Mouse (Mus musculus) telencephalon, adult 2 months (tissue): Measurements from ENCODE around the gene Tnfaip2.

Source experiments
- DNase-seq: peaks from one replicate; pipeline ENCODE4 v3.0.0-alpha.2; 2011; ENCODE audit warnings: low read depth, low spot score

The Tnfaip2 gene

DNA sequence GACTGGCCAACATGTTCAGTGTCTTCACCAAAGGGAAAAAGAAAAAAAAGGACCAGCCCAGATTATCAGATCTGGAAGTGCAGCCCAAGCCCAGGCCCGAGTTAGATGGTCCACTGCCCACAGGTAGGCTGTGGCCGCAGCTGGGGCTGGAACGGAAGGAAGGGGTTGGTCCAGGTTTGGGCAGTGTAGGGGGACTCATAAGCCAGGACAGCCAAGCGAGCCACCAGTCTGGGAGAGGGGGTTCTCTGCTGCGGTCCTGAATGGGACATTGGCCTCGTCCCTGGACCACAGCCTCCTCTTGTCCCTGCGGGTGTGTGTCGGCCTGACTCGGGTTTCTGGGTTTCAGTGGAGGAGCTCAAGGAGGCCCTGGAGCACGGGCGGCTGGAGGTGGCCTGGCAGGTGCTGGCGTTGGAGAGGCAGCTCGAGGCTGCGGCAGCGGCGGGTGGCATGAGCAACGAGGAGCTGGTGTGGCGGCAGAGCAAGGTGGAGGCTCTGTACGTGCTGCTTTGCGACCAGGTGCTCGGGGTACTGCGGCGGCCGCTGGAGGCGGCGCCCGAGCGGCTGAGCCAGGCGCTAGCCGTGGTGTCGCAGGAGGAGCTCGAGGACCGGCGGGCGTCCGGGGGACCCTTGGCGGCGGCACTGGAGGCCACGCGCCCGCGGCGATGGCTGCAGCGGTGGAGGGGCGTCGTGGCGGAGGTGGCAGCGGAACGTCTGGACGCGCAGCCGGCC lies 3.1 kb downstream of the Tnfaip2 start:
- DNase-seq: no peak

DNA sequence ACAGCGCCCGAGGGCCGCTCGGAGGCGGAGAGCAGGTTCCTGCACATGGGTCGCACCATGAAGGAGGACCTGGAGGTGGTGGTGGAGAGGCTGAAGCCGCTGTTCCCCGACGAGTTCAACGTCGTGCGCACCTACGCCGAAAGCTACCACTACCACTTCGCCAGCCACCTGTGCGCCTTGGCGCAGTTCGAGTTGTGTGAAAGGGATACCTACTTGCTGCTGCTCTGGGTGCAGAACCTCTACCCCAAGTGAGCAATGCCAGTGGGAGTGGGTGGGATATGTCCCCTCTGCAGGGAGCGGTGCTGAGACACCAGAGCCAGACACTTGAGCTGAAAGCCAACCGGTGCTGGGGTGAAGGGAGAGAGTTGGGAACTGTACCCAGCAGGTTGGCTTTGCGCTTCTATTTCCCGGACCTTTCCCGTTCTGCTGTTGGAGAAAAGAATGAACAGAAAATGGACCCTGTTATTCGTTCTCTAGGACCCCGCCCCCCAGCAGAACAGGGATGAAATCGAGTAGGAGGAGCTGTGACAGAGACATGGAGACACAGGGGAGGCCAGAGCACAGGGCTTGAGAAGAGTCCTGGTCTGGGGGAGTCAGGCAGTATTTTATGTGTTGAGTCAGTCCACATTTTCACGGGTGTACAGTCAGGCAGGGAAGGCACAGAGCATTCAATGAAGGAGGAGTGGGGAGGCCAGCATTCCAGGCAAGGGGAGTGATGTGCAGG lies 3.8 kb downstream of the Tnfaip2 start:
- DNase-seq: no peak

DNA sequence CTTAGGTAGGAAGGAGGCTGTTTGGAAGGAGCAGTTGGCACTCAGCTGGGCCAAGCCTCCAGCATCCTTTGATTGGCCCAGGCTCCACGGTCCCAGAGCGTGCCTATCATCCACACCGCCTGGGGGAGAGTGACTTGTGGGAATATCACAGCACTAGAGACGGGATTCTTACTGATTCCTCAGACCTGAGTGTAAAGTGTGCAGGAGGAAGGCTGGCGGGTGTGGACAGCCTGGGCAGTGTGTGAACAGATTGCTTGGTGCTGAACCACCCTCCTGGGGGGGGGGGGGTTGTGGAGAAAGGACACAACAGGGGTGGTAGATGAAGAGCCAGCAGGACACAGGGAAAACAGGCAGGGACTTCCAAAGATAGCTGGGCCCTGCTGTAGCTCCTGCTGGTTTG lies 4.5 kb downstream of the Tnfaip2 start:
- no peak for DNase-seq

DNA sequence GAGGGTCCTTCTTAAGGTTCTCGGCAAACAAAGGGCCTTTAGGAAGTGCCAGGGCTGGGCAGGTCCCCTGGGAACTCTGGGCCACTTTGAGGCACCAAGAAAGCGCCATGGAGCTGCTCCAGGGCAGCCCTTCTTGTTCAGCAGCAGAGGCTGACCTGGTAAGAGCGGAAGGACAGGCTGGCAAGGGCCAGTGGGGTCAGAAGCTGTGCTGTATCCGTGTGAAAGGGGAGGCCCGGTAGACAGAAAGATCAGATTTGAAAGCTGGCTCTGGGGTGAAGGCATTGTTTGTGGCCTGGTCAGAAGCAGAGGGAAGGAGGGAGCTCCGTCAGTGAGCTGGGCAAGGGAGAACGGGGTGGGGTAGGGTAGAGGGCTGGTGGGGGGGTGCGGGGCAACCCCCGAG lies 5.1 kb downstream of the Tnfaip2 start:
- DNase-seq: no peak

DNA sequence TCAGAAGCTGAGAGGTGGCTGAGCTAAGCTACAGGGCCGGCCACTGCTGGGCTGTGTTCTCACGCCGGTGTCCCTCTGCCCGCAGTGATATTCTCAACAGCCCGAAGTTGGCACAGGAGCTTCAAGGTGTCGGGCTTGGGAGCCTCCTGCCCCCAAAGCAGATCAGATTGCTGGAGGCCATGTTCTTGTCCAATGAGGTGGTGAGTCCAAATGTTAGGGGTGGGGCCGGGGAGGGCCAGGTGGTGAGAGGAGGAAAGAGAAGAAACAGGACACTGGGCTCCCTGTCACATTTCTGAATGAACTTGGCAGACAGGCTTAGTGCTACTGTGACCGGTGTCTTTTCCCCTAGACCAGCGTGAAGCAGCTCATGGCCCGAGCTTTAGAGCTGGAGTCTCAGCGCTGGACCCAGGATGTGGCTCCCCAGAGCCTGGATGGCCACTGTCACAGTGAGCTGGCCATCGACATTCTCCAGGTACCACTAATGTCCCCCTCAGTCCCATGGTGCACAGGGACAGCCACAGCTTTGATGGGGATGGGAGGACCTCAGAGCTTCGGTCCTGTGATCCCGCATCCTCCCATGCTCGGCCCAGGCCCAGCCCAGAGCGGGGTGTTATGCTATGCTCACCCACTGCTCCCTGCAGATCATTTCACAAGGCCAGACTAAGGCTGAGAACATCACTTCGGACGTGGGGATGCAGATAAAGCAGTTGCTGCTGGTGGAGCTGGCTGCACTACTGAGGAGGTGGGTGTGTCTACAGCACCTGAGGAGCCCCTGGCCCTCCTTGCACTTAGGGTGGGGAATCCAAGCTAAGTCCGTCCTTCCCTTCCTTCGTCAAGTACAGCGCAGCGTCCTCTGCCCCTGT lies 5.9 kb downstream of the Tnfaip2 start:
- DNase-seq: no peak

DNA sequence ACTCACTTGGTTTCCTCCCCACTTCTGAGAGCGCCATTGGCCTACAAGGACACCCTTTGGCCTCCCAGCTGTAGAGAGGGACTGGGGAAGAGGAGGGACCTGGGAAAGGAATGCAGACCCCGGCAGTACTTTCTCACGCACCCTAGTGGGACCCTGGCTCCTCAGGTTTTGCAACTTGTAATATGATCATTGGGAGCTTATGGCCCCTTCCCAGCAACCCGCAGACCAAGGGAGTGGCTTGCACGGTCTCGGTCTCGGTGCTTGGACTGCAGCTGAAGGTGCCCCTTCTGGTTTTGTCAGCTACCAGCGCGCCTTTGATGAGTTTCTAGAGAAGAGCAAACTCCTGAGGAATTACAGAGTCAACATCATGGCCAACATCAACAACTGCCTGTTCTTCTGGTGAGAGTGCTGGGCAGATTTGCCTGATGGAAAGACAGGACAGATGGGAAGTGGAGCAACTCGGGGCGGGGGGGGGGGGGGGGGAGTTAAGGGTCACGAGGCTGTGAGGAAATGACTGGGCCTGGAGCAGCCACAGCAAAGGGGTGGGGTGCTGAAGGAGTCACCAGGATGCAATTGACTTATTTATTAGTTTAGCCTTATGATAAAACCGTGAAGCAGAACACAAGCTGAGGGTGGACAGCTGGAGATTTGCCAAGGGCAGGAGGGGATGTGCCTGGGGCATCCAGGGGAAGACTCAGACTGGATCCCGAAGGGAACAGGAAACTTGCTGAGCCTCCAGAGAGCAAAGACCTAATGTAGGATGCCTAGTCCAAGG lies 6.8 kb downstream of the Tnfaip2 start:
- no peak for DNase-seq

DNA sequence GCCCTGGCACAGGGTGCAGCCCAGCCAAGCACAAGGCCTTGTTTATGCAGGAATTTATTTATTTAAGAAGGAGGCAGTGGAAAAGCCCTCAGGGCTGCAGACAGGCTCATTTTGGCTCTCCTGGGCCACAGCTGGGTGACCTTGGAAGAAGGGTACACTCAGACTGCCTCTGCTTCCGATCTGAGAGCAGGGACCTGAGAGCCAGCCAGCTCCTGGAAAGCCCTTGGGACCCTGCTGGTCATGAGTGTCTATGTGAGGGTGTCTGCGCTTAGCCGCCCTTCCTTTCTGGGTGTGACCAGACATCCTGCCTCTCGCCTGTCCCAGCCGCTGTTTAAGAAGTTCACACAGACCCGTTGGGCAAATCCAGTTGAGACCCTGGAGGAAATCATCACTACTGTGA lies 8.1 kb downstream of the Tnfaip2 start:
- no peak for DNase-seq

DNA sequence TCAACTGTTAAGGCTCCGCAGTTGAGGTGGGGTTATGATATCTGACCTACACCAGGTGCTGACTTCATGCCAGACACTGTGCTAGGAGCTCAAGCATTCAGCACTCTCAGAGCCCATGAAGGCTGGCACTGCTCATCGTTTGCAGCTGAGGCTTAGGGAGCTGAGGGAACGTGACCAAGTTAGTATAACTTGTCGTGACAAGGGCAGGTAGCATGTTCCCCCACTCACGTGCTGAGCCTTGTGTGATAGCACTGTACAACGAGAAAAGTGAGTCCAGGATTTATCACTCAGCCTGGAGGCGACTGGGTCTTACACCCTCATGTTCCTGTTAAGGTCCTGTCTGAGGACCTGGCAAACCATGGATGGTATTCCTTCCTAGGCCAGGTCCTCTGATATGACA lies 9.3 kb downstream of the Tnfaip2 start:
- DNase-seq: no peak

DNA sequence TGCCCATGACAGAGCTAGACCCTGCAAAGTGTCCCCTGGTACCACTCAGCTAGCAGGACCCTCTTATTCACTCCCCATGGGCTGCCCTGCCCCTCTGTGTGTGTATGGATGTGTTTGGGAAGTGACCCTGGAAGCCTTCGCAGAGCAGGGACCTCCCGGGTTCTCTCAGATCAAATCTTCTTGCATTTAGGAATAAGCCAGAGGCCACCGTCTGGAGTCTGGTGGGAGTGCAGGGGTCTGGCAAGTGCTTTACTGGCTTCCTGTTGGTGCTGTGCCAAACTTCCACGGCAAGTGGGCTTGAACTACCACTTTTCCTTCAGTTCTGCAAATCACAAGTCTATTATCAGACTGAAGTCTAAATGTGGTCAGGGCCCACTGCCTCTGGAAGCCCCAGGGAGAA lies 11.8 kb downstream of the Tnfaip2 start:
- DNase-seq: no peak

DNA sequence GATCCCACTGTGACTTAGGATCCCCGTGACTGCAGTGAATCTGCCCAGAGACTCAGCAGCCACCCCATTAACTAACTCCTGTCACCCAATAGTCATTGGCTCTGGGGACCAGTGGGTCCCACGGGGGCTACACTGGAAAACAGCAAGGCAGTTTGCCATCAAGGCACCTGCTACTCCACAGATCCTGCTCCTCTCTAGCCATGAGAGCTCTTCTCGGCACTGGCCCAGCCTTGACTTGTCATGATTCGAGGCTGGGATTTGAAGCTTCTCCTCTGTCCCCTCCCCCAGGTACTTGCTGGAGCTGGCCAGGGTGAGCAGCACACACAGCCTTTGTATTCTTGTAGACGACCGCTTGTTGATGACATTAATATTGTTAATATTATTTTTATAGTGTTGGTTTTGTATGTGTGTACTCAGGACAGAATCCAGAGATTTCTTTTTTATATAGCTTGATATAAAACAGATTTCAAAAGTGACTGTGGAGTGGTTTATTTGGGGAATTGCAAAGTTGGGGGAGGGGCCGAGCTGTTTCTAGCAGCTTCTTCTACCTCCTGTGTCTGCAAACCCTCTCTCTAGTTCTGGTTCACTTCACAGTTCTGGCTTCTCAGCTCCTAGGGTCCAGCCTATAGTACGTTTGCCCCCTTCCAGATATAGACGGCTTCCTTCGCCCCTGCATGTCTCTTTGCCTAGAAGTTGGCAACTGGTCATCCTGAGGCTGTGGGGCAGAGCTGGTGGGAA lies 12.4 kb downstream of the Tnfaip2 start:
- DNase-seq: no peak

DNA sequence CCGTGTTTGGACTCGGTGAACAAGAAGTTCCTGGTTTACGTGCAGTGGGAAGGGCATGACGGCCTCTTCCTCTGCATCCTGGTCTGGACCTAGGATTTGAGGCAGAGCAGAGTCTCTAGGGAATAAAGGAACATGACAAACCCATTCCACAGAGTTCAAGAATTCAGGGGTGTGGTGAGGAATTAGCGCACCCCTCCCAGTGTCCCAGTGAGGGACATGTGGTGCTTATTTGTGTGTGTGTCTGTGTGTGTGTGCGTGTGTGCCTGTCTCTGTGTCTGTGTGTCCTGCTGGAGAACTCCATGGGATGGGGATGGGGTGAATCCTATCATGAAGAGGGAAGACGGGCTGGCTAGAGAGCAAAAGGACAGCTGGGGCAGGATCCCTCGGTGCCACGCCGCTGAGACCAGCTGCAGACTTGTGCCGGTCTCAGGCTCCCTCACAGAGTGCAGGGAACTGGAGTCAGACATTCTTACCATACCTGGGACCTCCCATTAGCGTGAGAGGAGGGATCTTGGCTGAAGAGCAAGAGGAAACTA lies 13.1 kb downstream of the Tnfaip2 start:
- no peak for DNase-seq

DNA sequence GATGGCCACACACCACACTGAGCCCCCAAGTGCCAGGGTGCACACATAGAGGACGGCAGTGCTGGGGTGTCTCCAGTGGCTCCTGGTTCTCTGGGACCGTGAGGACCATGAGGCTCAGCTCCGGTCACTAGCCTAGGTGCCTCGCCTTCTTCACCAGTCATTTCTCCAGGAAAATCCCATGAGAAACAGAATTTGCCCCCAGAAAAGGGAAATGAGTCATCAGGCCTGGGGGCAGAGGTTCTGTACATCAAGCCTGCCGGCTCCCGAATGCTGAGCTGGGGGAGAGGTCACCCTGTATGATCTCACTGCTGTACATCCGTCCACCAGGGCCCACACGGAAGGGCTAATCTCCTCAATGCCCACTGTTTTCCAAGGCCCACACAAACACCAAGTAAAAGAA lies 13.6 kb downstream of the Tnfaip2 start:
- DNase-seq: no peak

DNA sequence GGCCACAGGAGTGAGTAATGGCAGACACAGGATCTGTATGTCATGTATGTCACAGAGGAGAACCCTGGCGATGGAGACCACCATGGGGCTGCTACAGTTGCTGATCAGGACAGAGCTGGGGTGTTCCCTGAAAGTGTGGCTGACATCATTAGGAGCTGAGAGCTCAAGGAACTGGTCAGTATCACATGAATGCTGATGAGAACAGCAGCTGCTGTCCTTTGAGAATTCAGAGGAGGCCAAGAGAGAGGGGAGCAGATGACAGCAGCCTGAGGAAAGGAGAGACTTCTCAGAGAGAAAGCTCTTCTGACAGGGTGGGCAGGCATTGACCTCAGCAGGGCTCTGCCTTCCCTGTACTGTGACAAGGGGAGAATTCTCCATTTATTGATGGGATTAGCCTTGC lies 15.5 kb downstream of the Tnfaip2 start:
- DNase-seq: no peak

DNA sequence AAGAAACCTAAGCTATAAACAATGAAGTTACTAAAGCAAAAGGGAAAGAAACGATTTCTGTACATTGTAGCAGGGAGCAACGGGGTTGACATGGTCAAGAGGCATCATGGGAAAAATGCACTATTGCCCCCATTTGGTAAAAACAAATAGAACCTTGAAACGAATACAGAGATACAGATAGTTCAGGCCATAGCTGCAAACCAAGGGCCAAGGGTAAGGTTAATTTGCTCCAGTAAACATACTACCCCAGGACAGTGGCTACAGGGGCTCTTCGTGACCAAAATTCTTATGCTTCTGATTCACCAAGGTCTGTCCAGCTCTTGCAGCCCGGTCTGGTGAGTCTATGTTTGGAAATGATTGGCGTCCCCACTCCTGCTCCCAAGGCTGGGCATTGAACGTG lies 21.3 kb downstream of the Tnfaip2 start:
- no peak for DNase-seq

DNA sequence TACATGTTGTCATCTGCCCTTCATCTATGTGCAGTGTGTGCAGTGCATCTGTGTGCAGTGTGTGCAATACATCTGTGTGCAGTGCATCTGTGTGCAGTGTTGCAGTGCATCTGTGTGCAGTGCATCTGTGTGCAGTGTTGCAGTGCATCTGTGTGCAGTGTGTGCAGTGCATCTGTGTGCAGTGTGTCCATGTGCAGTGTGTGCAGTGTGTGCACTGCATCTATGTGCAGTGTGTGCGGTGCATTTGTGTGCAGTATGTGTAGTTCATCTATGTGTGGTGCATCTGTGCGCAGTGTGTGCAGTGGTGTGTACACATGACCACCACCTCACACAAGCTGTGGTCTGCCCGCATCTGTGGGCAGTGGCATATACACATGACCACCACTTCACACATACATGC lies 24.1 kb downstream of the Tnfaip2 start:
- DNase-seq: no peak

DNA sequence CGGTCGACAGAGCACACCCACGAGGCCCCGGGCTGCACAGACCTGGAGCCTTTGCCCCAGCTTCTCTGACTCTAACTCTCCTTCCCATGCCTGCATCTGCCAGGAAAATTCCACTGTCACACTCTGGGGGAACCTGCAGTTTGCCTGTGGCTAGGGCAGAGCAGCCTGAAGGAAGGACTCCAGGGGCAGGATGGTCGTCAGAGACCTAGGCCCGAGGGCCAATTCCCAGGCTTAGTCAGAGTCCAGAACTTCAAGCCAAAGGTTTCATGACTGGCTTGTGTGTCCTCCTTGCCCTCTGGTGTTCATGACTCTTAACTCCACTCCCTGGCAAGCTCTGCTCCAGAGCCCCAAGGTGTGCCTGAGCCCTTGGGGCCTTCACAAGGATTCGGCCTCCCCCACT lies 25.9 kb downstream of the Tnfaip2 start:
- no peak for DNase-seq

DNA sequence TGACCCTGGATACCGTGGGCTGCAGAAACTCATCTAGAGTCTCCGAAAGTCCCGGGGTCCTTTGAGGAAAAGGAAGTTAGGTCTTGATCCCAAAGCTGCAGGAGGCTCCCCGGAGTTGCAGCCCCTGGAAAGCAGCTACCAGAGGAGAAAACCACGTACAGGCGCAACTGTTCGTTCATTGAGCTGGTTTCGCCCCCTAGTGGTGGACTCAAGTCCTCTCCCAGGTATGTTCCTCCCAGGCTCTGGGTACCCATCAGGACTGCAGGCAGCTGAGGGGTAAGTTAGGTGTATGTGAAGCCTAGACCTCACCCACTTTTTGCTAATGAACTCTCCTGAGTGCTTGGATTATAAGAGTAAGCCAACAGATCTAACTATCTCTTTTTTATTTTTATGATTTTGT lies 27.2 kb downstream of the Tnfaip2 start:
- DNase-seq: peak; percentile 36

DNA sequence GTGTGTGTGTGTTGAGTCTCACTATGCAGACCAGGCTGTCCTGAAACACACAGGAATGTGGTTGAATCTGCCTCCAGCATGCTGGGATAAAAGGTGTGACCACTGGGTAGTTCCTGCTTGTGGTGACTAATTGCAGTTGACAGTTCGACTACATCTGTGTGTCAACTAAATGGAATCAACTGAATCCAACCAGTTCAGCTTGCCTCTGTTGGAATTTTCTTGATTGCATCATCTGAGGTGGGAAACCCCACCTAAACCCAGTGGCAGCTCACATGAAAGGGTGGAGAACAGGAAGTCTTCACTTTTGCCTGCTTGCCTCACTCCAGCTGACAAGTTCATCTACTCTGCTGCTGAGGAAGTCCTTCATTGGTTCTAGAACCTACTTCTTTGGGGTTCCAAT lies 28.9 kb downstream of the Tnfaip2 start:
- no peak for DNase-seq

DNA sequence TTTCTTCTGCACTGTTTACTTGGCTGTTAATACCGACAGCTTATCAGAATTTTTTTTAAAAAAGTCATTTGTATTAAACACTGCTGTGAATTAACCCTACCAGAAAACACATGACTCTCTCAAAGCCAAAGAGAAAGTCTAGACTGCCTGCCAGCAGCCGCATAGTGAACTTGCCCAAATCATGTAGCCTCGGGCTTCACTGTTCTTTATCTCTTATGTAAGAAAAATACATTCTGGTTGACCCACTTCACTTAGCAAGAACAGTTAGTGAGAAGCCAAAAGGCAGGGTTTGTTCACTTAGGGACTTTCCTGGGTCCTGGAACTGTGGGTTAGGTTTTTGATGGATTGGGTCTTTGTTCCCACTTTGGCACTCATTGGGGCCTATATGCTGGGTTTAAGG lies 29.5 kb downstream of the Tnfaip2 start:
- no peak for DNase-seq

DNA sequence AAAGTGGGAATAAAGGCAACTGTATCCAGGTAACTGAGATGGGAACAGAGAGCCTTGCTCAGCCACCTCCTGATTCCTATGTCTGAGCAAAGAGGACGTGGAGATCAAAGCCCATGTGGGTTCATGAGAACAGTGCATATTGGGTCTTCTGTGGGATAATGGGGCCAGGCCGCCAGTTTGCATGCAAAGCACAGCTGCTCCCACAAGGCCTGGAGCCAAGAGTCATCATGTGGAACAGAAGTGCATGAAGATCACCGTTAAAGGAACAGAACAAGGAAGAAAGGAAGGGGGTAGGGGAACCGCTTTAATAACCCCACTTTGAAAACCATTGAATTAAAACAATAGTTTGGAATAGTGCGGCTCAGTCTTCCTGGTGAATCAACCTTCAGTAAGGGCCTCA lies 30.6 kb downstream of the Tnfaip2 start:
- DNase-seq: no peak

DNA sequence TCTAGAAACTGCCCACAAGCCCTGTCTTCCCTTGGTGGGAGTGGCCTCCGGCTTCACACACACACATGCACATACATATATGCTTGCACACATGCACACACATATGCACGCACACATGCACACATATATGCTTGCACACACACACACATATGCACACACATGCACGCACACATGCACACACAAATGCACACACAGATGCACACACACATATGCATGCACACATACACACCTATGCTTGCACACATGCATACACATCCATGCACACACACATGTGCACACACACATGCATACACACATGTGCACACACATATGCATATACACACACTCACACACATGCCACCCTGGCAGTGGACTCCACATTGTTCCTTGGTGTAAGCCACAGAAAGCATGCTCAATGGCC lies 32.1 kb downstream of the Tnfaip2 start:
- DNase-seq: no peak
